Mouse (Mus musculus) C2C12 (cell line): ENCODE data around the gene Rabgap1. TPM values are rescaled to one million over a fixed set of nuclear protein-coding genes. Genes with fewer than 3 reads are reported as not detected.

Experiments used
- H3K27me3 ChIP-seq: one replicate; pipeline ENCODE4 v1.6.1; 2011; ENCODE audit not compliant: control insufficient read depth, insufficient read depth, insufficient read length
- H3K36me3 ChIP-seq: one replicate; pipeline ENCODE4 v1.6.1; 2011; ENCODE audit not compliant: control insufficient read depth, insufficient read depth
- H3K4me3 ChIP-seq: one replicate; pipeline ENCODE4 v1.5.1; 2011; ENCODE audit warnings: mild to moderate bottlenecking, control low read depth; ENCODE audit not compliant: poor library complexity, insufficient read depth, severe bottlenecking
- H3K79me2 ChIP-seq: one replicate; pipeline ENCODE4 v1.6.1; 2011; ENCODE audit not compliant: control insufficient read depth, insufficient read depth
- H3K79me3 ChIP-seq: one replicate; pipeline ENCODE4 v1.6.1; 2011; ENCODE audit warnings: low read depth, control low read depth
- H3ac ChIP-seq: one replicate; pipeline ENCODE3; 2011; ENCODE audit warnings: low read depth; ENCODE audit not compliant: control insufficient read depth, insufficient read length
- CEBPB ChIP-seq: IDR thresholded peaks from one replicate; pipeline ENCODE4 v1.6.1; 2011; ENCODE audit warnings: low read depth, mild to moderate bottlenecking, control low read depth, moderate library complexity
- CTCF ChIP-seq: IDR thresholded peaks from one replicate; pipeline ENCODE4 v1.5.1; 2011; ENCODE audit not compliant: control insufficient read depth, insufficient read depth, insufficient read length
- FOSL1 ChIP-seq: IDR thresholded peaks from one replicate; pipeline ENCODE4 v1.8.0; 2011; ENCODE audit warnings: mild to moderate bottlenecking, low read length; ENCODE audit not compliant: poor library complexity, insufficient read depth, severe bottlenecking
- MAX ChIP-seq: IDR thresholded peaks from one replicate; pipeline ENCODE4 v1.6.1; 2011; ENCODE audit warnings: mild to moderate bottlenecking, control low read depth
- MYOD1 ChIP-seq: IDR thresholded peaks from one replicate; pipeline ENCODE4 v1.6.1; 2011; ENCODE audit warnings: low read depth; ENCODE audit not compliant: control insufficient read depth, insufficient read length
- MYOG ChIP-seq: IDR thresholded peaks from one replicate; pipeline ENCODE4 v1.6.1; 2011; ENCODE audit not compliant: control insufficient read depth, insufficient read length; ENCODE audit errors: extremely low read depth
- USF1 ChIP-seq: IDR thresholded peaks from one replicate; pipeline ENCODE4 v1.6.1; 2011; ENCODE audit warnings: low read depth, mild to moderate bottlenecking, control low read depth, moderate library complexity
- polyA plus RNA-seq: library from polyadenylated mRNA; unstranded; fragments of >200 nt; fragmentation: generic; extraction: Trizol; gene quantifications from one replicate; pipeline ENCODE4 v1.2.1, GENCODE M21; 2012; ENCODE audit warnings: missing spikeins

Rabgap1 gene
- polyA plus RNA-seq, 1 experiment = 9.5 TPM

DNA sequence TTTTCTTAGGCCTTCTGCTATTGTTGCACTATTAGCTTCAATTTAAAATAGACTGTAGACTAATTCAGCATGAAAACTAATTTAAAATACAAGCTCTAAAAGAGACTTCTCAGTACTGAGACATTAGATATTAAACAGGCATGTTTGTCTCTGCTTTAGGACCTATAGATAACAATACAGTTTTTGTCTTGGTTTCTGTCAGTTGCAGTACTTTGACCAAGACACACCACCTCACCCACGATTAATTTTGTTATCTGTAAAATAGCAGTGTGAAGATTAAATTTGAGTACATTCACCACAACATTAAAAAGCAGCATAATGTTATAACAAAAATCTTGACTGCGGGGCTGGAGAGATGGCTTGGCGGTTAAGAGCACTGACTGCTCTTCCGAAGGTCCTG, 23.2 kb downstream of the Rabgap1 start:
- peaks cover 34% of the 10 kb centered on the region for H3K79me3 ChIP-seq
- no peak overlapping the region for H3ac ChIP-seq
- TF ChIP-seq CEBPB (no peak), MYOG (no peak), CTCF (no peak)
- H3K36me3 ChIP-seq = peaks cover 23% of the 10 kb centered on the region
- no peaks in the 10 kb centered on the region for H3K27me3 ChIP-seq
- no peak overlapping the region for H3K4me3 ChIP-seq
- H3K79me2 ChIP-seq = peaks cover 71% of the 10 kb centered on the region

DNA sequence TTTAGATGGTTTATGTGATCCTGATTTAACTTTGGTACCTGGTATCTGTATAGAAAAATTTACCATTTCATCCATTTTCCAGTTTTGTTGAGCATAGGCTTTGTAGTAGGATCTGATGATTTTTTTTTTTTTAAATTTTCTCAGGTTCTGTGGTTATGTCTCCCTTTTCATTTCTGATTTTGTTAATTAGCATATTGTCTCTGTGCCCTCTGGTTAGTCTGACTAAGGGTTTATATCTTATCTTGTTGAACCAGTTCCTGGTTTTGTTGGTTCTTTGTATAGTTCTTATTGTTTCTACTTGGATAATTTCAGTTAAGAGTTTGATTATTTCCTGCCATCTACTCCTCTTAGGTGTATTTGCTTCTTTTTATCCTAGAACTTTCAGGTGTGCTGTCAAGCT, 36.5 kb downstream of the Rabgap1 start:
- no peak overlapping the region for H3K4me3 ChIP-seq
- no peak overlapping the region for H3ac ChIP-seq
- peaks cover 1% of the 10 kb centered on the region for H3K79me3 ChIP-seq
- no peaks in the 10 kb centered on the region for H3K27me3 ChIP-seq
- TF ChIP-seq CEBPB = no peak
- TF ChIP-seq FOSL1 = no peak
- no peak for TF ChIP-seq MAX
- TF ChIP-seq MYOG = no peak
- no peak for TF ChIP-seq MYOD1
- TF ChIP-seq CTCF = no peak
- no peak for TF ChIP-seq USF1
- no peaks in the 10 kb centered on the region for H3K79me2 ChIP-seq
- peaks cover 66% of the 10 kb centered on the region for H3K36me3 ChIP-seq

DNA sequence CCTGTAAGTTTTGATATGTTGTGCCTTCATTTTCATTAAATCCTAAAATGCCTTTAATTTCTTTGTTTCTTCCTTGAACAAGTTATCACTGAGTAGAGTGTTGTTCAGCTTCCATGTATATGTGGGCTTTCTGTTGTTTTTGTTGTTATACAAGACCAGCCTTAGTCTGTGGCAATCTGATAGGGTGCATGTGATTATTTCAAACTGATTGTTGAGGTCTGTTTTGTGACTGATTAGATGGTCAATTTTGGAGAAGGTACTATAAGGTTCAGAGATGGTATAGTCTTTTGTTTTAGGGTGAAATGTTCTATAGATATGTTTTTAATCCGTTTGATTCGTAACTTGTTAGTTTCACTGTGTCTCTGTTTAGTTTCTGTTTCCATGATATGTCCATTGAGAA, 37.0 kb downstream of the Rabgap1 start:
- Histone ChIP-seq H3K79me3 (peaks cover 1% of the 10 kb centered on the region), H3K36me3 (peaks cover 67% of the 10 kb centered on the region), H3ac (no peak overlapping the region), H3K27me3 (no peaks in the 10 kb centered on the region), H3K79me2 (no peaks in the 10 kb centered on the region), H3K4me3 (no peak overlapping the region)
- no peak for TF ChIP-seq CTCF

DNA sequence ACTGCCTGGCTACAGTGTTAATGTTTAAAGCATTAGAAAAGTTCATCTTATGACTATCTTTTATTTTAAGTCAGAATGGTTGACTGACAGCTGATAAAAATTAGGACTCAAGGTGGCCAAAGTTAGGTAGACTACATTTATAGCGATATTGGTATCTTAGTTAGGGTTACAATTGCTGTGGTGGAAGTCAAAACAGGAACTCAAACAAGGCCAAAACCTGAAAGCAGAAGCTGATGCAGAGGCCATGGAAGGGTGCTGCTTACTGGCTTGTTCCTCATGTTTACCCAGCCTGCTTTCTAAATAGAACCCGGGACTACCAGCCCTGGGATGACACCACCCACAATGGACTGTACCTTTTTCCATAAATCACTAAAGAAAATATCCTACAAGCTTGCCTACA, 41.1 kb downstream of the Rabgap1 start:
- H3K4me3 ChIP-seq = no peak overlapping the region
- peaks cover 61% of the 10 kb centered on the region for H3K36me3 ChIP-seq
- no peak overlapping the region for H3ac ChIP-seq
- H3K27me3 ChIP-seq = no peaks in the 10 kb centered on the region
- H3K79me2 ChIP-seq = no peaks in the 10 kb centered on the region
- no peaks in the 10 kb centered on the region for H3K79me3 ChIP-seq
- no peak for TF ChIP-seq MYOD1
- TF ChIP-seq CTCF = no peak
- TF ChIP-seq MAX = no peak
- no peak for TF ChIP-seq CEBPB

DNA sequence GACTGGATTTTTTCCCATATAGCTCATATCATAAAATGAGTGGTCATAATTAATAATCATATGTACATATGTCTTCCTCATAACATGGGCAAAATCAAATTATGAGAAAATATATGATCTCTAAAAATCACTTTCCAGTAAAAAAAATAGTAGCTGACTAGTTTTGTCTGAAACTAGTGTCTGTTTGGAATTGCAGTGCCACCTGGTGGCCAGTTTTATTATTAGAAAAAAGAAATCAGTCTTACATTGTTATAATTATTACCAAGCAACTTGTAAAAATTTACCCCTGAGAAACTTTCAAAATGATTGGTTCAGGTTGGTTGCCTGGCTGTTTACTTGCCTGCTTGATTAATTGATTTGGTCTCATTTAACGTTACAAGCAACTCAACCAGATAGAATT, 42.3 kb downstream of the Rabgap1 start:
- no peak overlapping the region for H3ac ChIP-seq
- TF ChIP-seq MAX = no peak
- no peak for TF ChIP-seq FOSL1
- TF ChIP-seq MYOG = no peak
- no peak for TF ChIP-seq MYOD1
- TF ChIP-seq CTCF = no peak
- TF ChIP-seq USF1 = no peak
- no peak for TF ChIP-seq CEBPB
- no peaks in the 10 kb centered on the region for H3K79me2 ChIP-seq
- H3K79me3 ChIP-seq = no peaks in the 10 kb centered on the region
- no peaks in the 10 kb centered on the region for H3K27me3 ChIP-seq
- H3K36me3 ChIP-seq = peaks cover 73% of the 10 kb centered on the region
- H3K4me3 ChIP-seq = no peak overlapping the region

DNA sequence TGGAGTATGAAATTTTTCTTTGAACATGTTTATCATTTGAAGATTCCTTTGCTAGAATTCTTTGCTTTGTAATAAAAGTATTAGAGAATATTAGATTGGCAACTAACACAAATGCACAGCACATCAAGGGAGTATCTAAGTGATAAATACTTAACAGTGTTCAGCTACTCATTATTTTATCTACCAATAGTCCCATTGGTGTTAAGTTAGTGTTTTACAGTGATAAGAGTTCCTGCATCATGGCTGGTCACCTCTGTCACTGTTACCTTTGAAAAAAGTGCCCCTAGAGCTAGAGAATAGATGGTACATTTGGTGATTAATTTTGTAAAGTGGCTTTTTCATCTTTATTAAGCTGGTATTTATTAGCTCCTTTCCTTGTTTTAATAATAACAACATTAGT, 43.3 kb downstream of the Rabgap1 start:
- peaks cover 76% of the 10 kb centered on the region for H3K36me3 ChIP-seq
- no peaks in the 10 kb centered on the region for H3K27me3 ChIP-seq
- no peak overlapping the region for H3ac ChIP-seq
- no peak overlapping the region for H3K4me3 ChIP-seq
- no peaks in the 10 kb centered on the region for H3K79me3 ChIP-seq
- no peaks in the 10 kb centered on the region for H3K79me2 ChIP-seq
- no peak for TF ChIP-seq MYOG

DNA sequence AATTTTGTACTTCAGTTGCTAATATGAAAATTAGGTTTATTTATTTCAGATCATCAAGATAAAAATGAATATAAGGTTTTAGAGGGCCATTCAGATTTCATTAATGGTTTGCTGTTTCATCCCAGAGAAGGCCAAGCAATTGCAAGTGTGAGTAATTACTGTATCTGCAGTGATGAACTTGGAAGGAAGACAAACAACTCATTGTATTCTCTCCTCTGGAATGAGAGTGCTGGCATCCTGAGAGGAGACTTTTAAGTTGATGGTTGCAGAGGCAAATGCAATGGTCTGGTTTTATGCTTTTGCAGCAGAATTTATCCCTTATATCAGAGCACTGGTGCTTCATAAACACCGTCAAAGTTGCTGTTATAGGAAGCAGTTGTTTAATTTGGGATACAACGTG, 45.9 kb downstream of the Rabgap1 start:
- no peak overlapping the region for H3K4me3 ChIP-seq
- H3K27me3 ChIP-seq = no peaks in the 10 kb centered on the region
- no peak overlapping the region for H3ac ChIP-seq
- TF ChIP-seq MYOD1 (no peak), USF1 (no peak), CEBPB (no peak), MAX (no peak), FOSL1 (no peak), MYOG (no peak), CTCF (no peak)
- no peaks in the 10 kb centered on the region for H3K79me2 ChIP-seq
- no peaks in the 10 kb centered on the region for H3K79me3 ChIP-seq
- H3K36me3 ChIP-seq = peaks cover 88% of the 10 kb centered on the region
